36 mouse cellular contexts compared by ENCODE assay signal in the genomic region with DNA sequence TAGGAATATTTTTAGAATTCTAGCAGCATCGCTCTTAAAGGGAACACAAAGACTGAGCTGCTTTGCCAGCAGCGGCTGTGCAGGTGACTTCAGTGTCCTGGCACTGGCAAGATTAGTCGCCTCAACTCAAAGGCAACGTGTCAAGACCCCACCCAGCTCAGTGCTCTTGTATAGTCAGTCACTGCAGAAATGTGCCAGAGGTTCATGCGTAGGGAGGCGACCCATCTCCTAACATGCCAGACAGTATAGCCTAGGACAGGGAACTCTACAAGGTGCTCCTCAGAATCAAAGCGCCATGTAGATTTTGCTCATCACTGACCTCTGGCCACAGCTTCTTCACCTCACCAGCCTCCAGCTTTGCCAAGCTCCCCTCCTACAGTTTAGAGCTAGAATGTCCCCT. TPM values are rescaled to one million over a fixed set of nuclear protein-coding genes. Genes with fewer than 3 reads are reported as not detected.
"Had no signal": no experiment of that assay in that cellular context is flagged by ENCODE, and none has a peak within 500 bp of the region (broad histone marks: within the 10 kb centered on the region; RNA-seq: fewer than 3 reads in every experiment).

No protein-coding gene starts in this region.

- DNase-seq: left cerebral cortex, postnatal 4 days; liver; liver, embryonic 13.5 days; liver, postnatal 0 days; lung, adult 18-20 months; lung, adult 2 months; lung, embryonic 14.5 days; lung, postnatal 10 days; lung, postnatal 14 days; lung, postnatal 36 days; lung, postnatal 4 days had no signal

- H3K4me1 ChIP-seq: liver, embryonic 12.5 days; liver, embryonic 13.5 days; liver, embryonic 15.5 days; neural tube, embryonic 12.5 days had no signal

- H3K27ac ChIP-seq: limb, embryonic 10.5 days; limb, embryonic 12.5 days; limb, embryonic 13.5 days; limb, embryonic 15.5 days; liver, embryonic 12.5 days; liver, embryonic 13.5 days; liver, embryonic 14.5 days; liver, embryonic 15.5 days; lung, embryonic 15.5 days; macrophage; midbrain, embryonic 10.5 days; midbrain, embryonic 12.5 days; midbrain, embryonic 13.5 days; midbrain, embryonic 15.5 days; neural tube, embryonic 12.5 days; neural tube, embryonic 13.5 days had no signal

- H3K9ac ChIP-seq: limb, embryonic 12.5 days; limb, embryonic 13.5 days; limb, embryonic 15.5 days; liver, embryonic 12.5 days; liver, embryonic 13.5 days; liver, embryonic 14.5 days; liver, embryonic 15.5 days; liver, postnatal 0 days; lung, embryonic 14.5 days; lung, embryonic 15.5 days; midbrain, embryonic 12.5 days; midbrain, embryonic 13.5 days; midbrain, embryonic 15.5 days; neural tube, embryonic 12.5 days; neural tube, embryonic 13.5 days had no signal

- ATAC-seq: liver, embryonic 12.5 days; liver, postnatal 0 days; lung, postnatal 0 days; midbrain, embryonic 13.5 days; midbrain, embryonic 15.5 days; midbrain, embryonic 16.5 days had no signal

- H3K36me3 ChIP-seq: limb, embryonic 10.5 days; limb, embryonic 12.5 days; limb, embryonic 13.5 days; limb, embryonic 15.5 days; liver, embryonic 12.5 days; liver, embryonic 13.5 days; liver, embryonic 15.5 days; lung, embryonic 15.5 days; midbrain, embryonic 10.5 days; midbrain, embryonic 12.5 days; midbrain, embryonic 13.5 days; midbrain, embryonic 15.5 days; neural tube, embryonic 12.5 days; neural tube, embryonic 13.5 days had no signal

- H3K4me3 ChIP-seq: limb, embryonic 10.5 days; limb, embryonic 12.5 days; limb, embryonic 13.5 days; limb, embryonic 15.5 days; liver, embryonic 12.5 days; liver, embryonic 13.5 days; liver, embryonic 15.5 days; lung, embryonic 15.5 days; megakaryocyte, embryonic 14.5 days; midbrain, embryonic 10.5 days; midbrain, embryonic 12.5 days; midbrain, embryonic 13.5 days; midbrain, embryonic 15.5 days; myocyte; neural tube, embryonic 12.5 days; neural tube, embryonic 13.5 days had no signal

- H3K4me2 ChIP-seq: limb, embryonic 12.5 days; limb, embryonic 13.5 days; limb, embryonic 15.5 days; liver, embryonic 11.5 days; liver, embryonic 12.5 days; liver, embryonic 13.5 days; liver, embryonic 15.5 days; lung, embryonic 14.5 days; lung, embryonic 15.5 days; midbrain, embryonic 12.5 days; midbrain, embryonic 13.5 days; midbrain, embryonic 15.5 days; neural tube, embryonic 12.5 days; neural tube, embryonic 13.5 days had no signal

- H3K9me3 ChIP-seq: limb, embryonic 10.5 days; limb, embryonic 12.5 days; limb, embryonic 13.5 days; limb, embryonic 15.5 days; liver, embryonic 12.5 days; liver, embryonic 13.5 days; liver, embryonic 15.5 days; lung, embryonic 15.5 days; midbrain, embryonic 10.5 days; midbrain, embryonic 12.5 days; midbrain, embryonic 13.5 days; midbrain, embryonic 15.5 days; neural tube, embryonic 12.5 days; neural tube, embryonic 13.5 days had no signal

RNA-seq across cellular contexts. Expression of gene Fam189a1, which starts 4.8 kb away (rescaled TPM):
- total RNA-seq: liver, adult 2 months; megakaryocyte progenitor cell, adult 5-6 weeks; megakaryocyte-erythroid progenitor cell, adult 5-6 weeks; monocyte, adult 5-6 weeks had no signal
- polyA plus RNA-seq: liver, embryonic 12.5 days; liver, embryonic 13.5 days; liver, embryonic 15.5 days; liver, embryonic 16.5 days; macrophage had no signal
